Mouse (Mus musculus): ENCODE data around the gene Smpd3. TPM values are rescaled to one million over a fixed set of nuclear protein-coding genes. Genes with fewer than 3 reads are reported as not detected.

Gene Smpd3
- 16.4 and 17.3 TPM in 2 replicates for polyA plus RNA-seq (2015; fragmentation: Nextera tagmentation; extraction: Ambion mirVana)

DNA sequence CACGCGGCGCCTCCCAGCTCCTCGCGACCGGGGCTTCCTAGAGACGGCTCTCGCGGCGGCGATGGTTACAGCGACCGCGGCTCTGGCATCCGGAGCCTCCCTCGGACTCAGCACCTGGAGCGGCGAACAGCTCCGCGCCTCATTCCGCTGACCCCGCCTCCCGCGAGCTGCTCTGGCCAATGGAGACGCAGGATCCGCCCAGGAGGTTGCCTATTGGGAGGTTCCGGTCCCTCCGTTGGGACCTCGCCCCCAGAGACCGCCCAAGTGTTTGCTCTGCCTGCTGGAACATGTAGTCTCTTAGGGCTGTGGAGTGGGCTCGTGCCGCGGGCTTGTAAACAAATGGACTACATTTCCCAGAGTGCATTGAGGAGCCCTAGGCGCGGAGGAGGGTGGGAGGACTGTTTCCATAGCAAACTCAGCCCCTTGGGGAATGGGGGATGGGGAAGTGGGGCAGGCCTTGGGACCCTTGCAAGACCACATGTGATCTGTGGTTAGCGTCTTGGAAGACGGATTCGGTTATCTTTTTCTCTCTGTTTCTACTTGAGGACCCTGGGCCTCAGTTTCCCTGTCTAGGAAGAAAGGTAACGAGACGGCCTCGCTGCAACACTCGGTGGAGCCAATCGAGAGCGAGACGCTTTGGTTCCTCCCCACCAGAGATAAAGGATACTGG lies at the start of gene Smpd3:
Gene Smpd3 (minus strand): TSS at position 137 of the 670 bp plus-strand sequence.
- Histone ChIP-seq H3K27me3 (replicated peaks) (peaks cover 23% of the 10 kb centered on the region), H3K4me2 (peak within 1 kb of the TSS; percentile 79), H3K4me3 (replicated peaks) (peak within 1 kb of the TSS; percentile 60), H3K27ac (peak within 1 kb of the TSS; percentile 13), H3K9ac (peak within 1 kb of the TSS; percentile 35; the same call in 1 of the 2 replicates), H3K36me3 (no peaks in the 10 kb centered on the region), H3K4me1 (peaks cover 12% of the 10 kb centered on the region; the same call in 1 of the 2 replicates), H3K9me3 (no peaks in the 10 kb centered on the region)
- ATAC-seq (ENCODE audit: insufficient read depth, low FRiP score, low read depth) = peak; percentile 100
- WGBS = under 1% methylated on average over 45 of the region's 45 CpGs

GRCm38 (mm10) chr8:106381026-106381425 lies 43.2 kb upstream of the Smpd3 start:
- Histone ChIP-seq H3K27me3 (replicated peaks) (no peaks in the 10 kb centered on the region), H3K4me2 (no peak overlapping the region), H3K36me3 (no peaks in the 10 kb centered on the region), H3K9ac (no peak overlapping the region), H3K4me3 (replicated peaks) (no peak overlapping the region), H3K9me3 (no peaks in the 10 kb centered on the region), H3K27ac (no peak overlapping the region), H3K4me1 (no peaks in the 10 kb centered on the region)
- 83% methylated on average over 6 of the region's 6 CpGs for WGBS
- no peak for ATAC-seq (ENCODE audit: insufficient read depth, low FRiP score, low read depth)

DNA sequence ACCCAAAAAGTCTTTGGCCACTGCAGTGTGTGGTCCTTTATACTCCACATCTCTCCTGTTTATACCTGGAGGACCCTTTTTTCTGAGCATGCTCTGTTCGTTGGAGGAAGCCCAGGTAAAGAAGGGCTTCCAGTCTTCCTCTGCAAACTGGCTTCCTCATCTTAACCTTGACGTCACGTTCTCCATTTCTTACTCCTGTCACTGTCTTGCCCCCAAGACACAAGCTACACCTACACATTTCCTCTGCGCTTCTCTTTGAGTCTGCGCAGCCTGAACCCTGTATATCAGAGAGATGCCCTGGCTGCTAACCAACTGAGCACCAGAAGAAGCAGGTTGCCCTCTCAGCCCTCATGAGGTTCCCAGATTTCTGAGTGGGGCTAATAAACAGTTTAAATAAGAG lies 41.6 kb upstream of the Smpd3 start:
- H3K27ac ChIP-seq = peak overlapping the region; percentile 28; the same call in 1 of the 2 replicates
- no peaks in the 10 kb centered on the region for H3K36me3 ChIP-seq
- H3K9me3 ChIP-seq = no peaks in the 10 kb centered on the region
- H3K4me1 ChIP-seq = no peaks in the 10 kb centered on the region
- H3K4me3 ChIP-seq (replicated peaks) = no peak overlapping the region
- ATAC-seq (ENCODE audit: insufficient read depth, low FRiP score, low read depth) = no peak
- H3K9ac ChIP-seq = no peak overlapping the region
- H3K4me2 ChIP-seq = no peak overlapping the region
- 70% methylated on average over 5 of the region's 5 CpGs for WGBS
- no peaks in the 10 kb centered on the region for H3K27me3 ChIP-seq (replicated peaks)

- Histone ChIP-seq H3K4me2 (no peak overlapping the region), H3K27ac (peak overlapping the region; percentile 49), H3K27me3 (replicated peaks) (no peaks in the 10 kb centered on the region), H3K9me3 (no peaks in the 10 kb centered on the region), H3K36me3 (no peaks in the 10 kb centered on the region), H3K9ac (no peak overlapping the region), H3K4me3 (replicated peaks) (no peak overlapping the region), H3K4me1 (no peaks in the 10 kb centered on the region)
- 39% methylated on average over 7 of the region's 7 CpGs for WGBS
- peak; percentile 87 for ATAC-seq (ENCODE audit: insufficient read depth, low FRiP score, low read depth)
Observed at GRCm38 (mm10) chr8:106378501-106379048, 40.8 kb upstream of the Smpd3 start.

DNA sequence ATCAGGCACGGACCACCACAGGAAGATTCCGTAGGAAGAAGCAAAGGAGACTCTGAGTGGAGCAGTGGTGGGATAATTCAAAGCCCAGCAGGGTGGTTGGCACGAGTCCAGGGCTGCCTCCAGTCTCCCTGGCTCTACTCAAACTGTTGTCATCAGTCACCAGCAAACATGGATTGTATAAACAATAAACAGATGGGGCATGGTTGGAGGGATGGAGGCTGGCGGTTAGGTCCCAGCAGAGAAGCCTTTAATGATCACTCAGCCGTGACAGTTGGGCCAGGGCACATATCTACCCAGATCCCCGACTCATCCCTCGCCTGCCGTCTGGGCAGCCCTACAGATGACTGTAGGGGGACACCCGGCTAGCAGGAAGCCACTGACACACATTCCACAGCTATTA lies 39.1 kb upstream of the Smpd3 start:
- H3K27ac ChIP-seq = no peak overlapping the region
- H3K4me1 ChIP-seq = no peaks in the 10 kb centered on the region
- H3K4me2 ChIP-seq = no peak overlapping the region
- no peaks in the 10 kb centered on the region for H3K27me3 ChIP-seq (replicated peaks)
- no peaks in the 10 kb centered on the region for H3K36me3 ChIP-seq
- no peak overlapping the region for H3K4me3 ChIP-seq (replicated peaks)
- 29% methylated on average over 9 of the region's 9 CpGs for WGBS
- H3K9me3 ChIP-seq = no peaks in the 10 kb centered on the region
- no peak overlapping the region for H3K9ac ChIP-seq
- ATAC-seq (ENCODE audit: insufficient read depth, low FRiP score, low read depth) = no peak

GRCm38 (mm10) chr8:106375957-106376356 lies 38.2 kb upstream of the Smpd3 start:
- ATAC-seq (ENCODE audit: insufficient read depth, low FRiP score, low read depth) = no peak
- Histone ChIP-seq H3K4me1 (no peaks in the 10 kb centered on the region), H3K4me2 (no peak overlapping the region), H3K27ac (no peak overlapping the region), H3K4me3 (replicated peaks) (no peak overlapping the region), H3K27me3 (replicated peaks) (no peaks in the 10 kb centered on the region), H3K9me3 (no peaks in the 10 kb centered on the region), H3K9ac (no peak overlapping the region), H3K36me3 (no peaks in the 10 kb centered on the region)
- WGBS = 58% methylated on average over 7 of the region's 7 CpGs

GRCm38 (mm10) chr8:106369069-106369468 lies 31.3 kb upstream of the Smpd3 start:
- H3K9me3 ChIP-seq = no peaks in the 10 kb centered on the region
- no peaks in the 10 kb centered on the region for H3K27me3 ChIP-seq (replicated peaks)
- WGBS = 57% methylated on average over 7 of the region's 7 CpGs
- no peak overlapping the region for H3K27ac ChIP-seq
- no peak for ATAC-seq (ENCODE audit: insufficient read depth, low FRiP score, low read depth)
- no peak overlapping the region for H3K4me2 ChIP-seq
- no peaks in the 10 kb centered on the region for H3K36me3 ChIP-seq
- no peak overlapping the region for H3K4me3 ChIP-seq (replicated peaks)
- no peaks in the 10 kb centered on the region for H3K4me1 ChIP-seq
- H3K9ac ChIP-seq = no peak overlapping the region

DNA sequence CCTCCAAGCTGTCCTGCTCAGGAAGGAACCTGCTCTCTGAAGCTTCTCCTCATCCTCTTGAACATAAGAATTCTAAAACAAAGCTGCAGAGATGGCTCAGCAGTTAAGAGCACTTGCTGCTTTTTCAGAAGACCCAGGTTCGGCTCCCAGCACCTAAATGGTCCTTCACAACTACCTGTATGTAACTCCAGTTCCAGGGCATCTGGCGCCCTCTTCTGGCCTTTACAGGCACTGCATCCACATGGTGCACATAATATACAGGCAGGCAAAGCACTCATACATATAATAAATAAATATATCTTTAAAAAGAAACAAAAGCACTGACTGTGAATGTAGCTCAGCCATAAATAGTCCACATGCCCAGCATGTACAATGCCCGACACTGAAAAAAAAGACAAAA lies 30.7 kb upstream of the Smpd3 start:
- WGBS = 69% methylated on average over 3 of the region's 3 CpGs
- Histone ChIP-seq H3K9ac (no peak overlapping the region), H3K36me3 (no peaks in the 10 kb centered on the region), H3K4me3 (replicated peaks) (no peak overlapping the region), H3K27ac (no peak overlapping the region), H3K27me3 (replicated peaks) (no peaks in the 10 kb centered on the region), H3K9me3 (no peaks in the 10 kb centered on the region), H3K4me2 (no peak overlapping the region), H3K4me1 (no peaks in the 10 kb centered on the region)
- ATAC-seq (ENCODE audit: insufficient read depth, low FRiP score, low read depth) = no peak

DNA sequence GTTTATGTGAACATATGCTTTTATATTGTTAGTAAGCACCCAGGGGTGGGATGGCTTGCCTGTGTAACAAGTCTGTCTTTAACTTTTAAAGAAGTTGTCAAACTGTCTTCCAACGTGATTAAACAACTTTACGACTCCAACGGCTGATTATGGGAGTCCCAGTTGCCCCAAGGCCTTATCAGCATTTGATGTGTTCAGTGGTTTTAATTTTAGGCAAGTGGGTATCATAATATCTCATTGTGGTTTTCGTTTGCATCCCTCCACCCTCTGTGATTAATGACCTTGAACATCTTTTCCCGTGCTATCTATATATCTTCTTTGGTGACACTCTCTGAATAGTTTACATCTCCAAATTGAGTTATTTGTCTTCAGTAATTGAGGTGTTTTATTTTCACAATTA lies 27.0 kb upstream of the Smpd3 start:
- 53% methylated on average over 5 of the region's 5 CpGs for WGBS
- Histone ChIP-seq H3K4me2 (no peak overlapping the region), H3K27ac (no peak overlapping the region), H3K9ac (no peak overlapping the region), H3K4me3 (replicated peaks) (no peak overlapping the region), H3K27me3 (replicated peaks) (no peaks in the 10 kb centered on the region), H3K9me3 (no peaks in the 10 kb centered on the region), H3K4me1 (no peaks in the 10 kb centered on the region), H3K36me3 (no peaks in the 10 kb centered on the region)
- no peak for ATAC-seq (ENCODE audit: insufficient read depth, low FRiP score, low read depth)

DNA sequence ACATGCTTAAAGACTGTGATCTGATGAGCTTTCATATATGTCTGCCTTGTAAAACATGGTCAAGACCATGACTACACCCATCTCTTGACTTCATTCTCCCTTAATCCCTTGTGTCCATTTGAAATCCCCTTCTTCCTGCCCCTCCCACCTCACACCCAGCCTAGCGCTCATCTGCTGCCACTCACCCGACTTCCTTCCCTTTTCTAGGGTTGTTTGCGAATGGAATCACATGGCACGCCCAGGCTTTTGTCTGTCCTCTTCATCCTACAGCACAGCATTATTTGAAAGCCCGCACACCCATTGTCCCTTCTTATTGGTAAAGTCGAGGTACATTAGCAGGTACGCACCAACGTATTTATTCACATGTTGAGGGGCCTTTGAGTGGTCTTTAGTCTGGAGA lies 26.5 kb upstream of the Smpd3 start:
- no peak overlapping the region for H3K9ac ChIP-seq
- no peak overlapping the region for H3K4me2 ChIP-seq
- ATAC-seq (ENCODE audit: insufficient read depth, low FRiP score, low read depth) = no peak
- no peak overlapping the region for H3K4me3 ChIP-seq (replicated peaks)
- no peaks in the 10 kb centered on the region for H3K9me3 ChIP-seq
- WGBS = 69% methylated on average over 8 of the region's 8 CpGs
- no peak overlapping the region for H3K27ac ChIP-seq
- H3K27me3 ChIP-seq (replicated peaks) = no peaks in the 10 kb centered on the region
- H3K4me1 ChIP-seq = no peaks in the 10 kb centered on the region
- no peaks in the 10 kb centered on the region for H3K36me3 ChIP-seq

DNA sequence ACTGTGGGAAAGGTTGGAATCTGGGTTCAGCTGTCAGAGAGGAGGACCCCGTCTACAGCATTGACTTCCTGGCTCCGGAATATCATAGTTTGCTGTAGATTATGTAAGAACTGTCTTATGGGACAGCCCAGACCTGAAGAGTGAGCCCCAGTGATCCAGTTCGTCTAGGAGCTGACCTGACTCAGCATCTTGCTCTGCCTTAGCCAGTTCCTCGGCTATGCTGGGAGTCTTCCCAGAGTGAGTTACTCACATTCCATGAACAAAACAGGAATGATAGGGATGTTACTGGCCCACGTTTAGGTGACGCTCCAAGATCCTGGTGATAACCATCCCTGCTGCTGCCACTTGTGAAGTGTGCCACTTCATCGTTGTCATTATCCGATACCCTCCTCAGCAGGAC lies 25.5 kb upstream of the Smpd3 start:
- Histone ChIP-seq H3K9ac (no peak overlapping the region), H3K36me3 (no peaks in the 10 kb centered on the region)

GRCm38 (mm10) chr8:106359650-106360338 lies 22.0 kb upstream of the Smpd3 start:
- WGBS = 59% methylated on average over 4 of the region's 4 CpGs
- Histone ChIP-seq H3K36me3 (no peaks in the 10 kb centered on the region), H3K27ac (no peak overlapping the region), H3K4me3 (replicated peaks) (no peak overlapping the region), H3K9me3 (no peaks in the 10 kb centered on the region), H3K4me1 (no peaks in the 10 kb centered on the region), H3K27me3 (replicated peaks) (no peaks in the 10 kb centered on the region), H3K9ac (no peak overlapping the region), H3K4me2 (no peak overlapping the region)
- ATAC-seq (ENCODE audit: insufficient read depth, low FRiP score, low read depth) = no peak

More for the DNA sequence above, 25.5 kb upstream of the Smpd3 start:
- WGBS = 73% methylated on average over 8 of the region's 8 CpGs
- no peak overlapping the region for H3K27ac ChIP-seq
- H3K4me2 ChIP-seq = no peak overlapping the region
- no peaks in the 10 kb centered on the region for H3K27me3 ChIP-seq (replicated peaks)
- no peak overlapping the region for H3K4me3 ChIP-seq (replicated peaks)
- no peak for ATAC-seq (ENCODE audit: insufficient read depth, low FRiP score, low read depth)
- H3K9me3 ChIP-seq = no peaks in the 10 kb centered on the region
- H3K4me1 ChIP-seq = no peaks in the 10 kb centered on the region
